Mouse (Mus musculus): ENCODE measurements around the gene Fam104a.

The Fam104a gene

DNA sequence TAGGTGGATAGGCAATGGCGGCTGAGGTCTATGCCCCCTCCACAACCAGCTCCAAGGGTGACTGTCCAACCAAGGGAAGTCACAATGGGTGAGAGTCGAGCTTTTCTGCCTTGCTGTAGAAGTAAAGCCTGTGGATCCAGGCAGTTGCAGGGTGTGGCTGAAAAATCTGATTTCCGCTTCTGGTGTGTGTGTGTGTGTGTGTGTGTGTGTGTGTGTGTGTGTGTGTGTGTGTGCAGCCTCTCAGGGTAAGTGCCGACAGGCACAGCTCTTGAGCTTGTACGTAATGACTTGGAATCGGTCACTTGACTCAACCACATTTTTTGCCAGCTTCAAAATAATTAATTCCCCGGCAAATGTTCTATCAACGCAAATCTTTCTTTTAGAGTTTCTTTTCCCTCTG, 52.7 kb downstream of the Fam104a start:
- no peak for DNase-seq (ENCODE audit: low spot score in 2 of 2)

DNA sequence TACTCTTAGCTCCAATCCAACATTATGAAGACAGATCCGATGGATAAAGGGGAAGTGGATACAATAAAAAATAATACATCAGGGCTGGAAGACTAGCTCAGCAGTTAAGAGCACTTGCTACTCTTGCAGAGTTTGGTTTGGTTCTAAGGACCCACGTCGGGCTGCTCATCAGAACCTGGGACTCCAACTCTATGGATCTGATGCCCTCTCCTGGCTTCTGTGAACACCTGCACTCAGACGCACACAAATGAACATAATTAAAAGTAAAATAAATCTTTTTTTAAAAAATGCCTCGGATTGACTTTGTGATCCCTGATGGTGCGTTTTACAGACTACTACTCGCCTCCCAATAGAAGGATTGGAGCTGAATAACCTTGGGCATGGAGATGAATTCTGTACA, 53.3 kb downstream of the Fam104a start:
- no peak for DNase-seq (ENCODE audit: low spot score in 2 of 2)

DNA sequence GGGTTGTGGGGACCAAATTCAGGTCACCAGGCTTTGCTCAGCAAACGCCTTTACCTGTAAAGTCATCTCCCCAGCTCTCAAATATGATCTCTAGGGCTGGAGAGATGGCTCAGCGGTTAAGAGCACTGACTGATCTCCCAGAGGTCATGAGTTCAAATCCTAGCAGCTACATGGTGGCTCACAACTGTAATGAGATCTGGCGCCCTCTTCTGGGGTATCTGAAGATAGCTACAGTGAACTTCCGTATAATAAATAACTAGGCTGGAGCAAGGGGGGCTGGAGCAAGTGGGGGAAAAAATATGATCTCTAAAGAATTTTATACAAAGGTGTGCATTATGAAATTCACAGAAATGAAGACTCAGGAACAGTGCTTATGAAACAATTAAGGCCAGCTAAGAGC, 56.2 kb downstream of the Fam104a start:
- DNase-seq (ENCODE audit: low spot score in 2 of 2), result no peak

DNA sequence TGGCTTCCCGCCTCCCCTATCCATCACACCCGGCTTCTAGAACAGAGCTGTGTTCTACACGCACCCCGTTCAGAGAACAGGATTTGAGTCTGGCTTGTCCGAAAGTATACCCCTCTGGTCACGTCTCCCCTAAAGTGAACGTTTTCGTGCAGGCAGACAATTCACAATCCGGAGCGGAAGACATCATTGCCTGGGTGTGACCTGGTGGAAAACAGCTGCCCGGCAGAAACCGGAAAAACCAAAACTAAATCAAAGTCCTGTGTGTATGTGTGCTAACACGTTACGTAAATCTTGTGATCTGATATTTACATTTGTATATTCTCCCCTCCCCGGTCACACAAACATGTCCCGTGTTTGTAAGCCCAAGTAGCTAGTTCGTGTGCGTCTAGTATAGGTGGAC, 58.5 kb downstream of the Fam104a start:
- DNase-seq (ENCODE audit: low spot score in 2 of 2), result no peak

DNA sequence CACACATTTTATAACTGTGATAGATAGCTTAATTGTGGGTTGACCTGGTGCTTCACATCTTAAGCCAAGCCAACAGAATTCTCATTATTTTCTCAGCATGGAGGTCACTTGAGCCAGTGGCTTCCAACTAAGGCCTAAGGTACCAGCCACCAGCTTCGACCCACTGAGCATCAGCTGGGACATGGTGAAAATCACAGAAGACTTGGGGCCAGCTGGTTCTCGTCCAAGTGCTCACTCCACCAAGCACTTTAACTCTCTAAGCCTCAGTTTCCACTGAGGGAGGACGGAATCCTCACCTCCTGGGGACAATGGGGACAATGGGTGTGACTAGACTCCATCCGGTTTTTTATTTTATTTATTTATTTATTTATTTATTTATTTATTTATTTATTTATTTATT, 61.9 kb downstream of the Fam104a start:
- no peak for DNase-seq (ENCODE audit: low spot score in 2 of 2)

DNA sequence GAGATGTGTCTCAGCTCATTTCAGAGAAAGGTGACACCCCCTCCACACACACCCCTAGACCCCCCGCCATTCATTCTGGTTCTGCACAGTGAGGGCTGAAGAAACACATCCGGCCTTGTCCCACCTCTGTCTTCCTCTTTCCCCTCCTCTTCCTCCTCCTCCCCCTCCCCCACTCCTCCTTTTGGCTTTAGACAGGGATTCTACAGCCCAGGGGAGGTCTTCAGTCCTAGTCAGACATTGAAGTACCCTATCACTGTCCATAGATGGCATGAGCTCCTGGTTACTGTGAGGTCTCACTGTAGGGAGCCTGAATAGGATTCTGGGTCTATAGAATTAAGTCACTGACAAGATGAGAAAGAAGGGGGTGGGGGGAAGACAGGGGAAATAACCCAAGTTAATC, 63.0 kb downstream of the Fam104a start:
- no peak for DNase-seq (ENCODE audit: low spot score in 2 of 2)

DNA sequence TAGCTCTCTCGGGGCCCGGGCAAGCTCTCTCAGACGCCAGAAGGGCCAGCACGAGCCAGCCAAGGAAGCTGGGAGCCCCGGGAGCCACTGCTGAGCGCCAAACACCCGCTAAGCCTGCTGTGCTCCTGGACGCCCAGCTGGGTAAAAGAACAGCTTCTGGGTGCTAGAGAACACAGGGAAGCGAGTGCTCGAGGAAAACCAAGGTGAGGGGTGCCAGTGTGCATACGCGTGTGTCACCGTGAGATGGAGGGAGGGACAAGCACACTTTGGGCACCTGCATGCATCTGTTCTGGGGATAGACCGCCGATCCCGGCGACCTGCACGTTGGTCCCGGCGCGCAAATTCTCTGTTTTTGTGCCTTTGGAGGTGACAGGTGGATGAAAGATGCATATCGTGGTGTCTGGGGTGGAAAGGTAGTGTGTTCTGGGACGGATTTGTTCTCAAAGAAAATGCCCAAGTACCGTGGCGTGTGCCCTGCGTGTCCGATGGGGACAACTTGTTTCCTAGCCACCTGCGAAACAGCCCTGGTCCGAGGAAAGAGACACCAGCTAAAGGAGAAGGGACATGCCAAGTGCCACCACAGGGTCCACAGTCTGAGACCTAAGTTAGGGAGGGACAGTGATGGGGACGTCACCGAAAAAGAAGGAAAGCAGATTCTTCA, 64.4 kb downstream of the Fam104a start:
- no peak for DNase-seq (ENCODE audit: low spot score in 2 of 2)

DNA sequence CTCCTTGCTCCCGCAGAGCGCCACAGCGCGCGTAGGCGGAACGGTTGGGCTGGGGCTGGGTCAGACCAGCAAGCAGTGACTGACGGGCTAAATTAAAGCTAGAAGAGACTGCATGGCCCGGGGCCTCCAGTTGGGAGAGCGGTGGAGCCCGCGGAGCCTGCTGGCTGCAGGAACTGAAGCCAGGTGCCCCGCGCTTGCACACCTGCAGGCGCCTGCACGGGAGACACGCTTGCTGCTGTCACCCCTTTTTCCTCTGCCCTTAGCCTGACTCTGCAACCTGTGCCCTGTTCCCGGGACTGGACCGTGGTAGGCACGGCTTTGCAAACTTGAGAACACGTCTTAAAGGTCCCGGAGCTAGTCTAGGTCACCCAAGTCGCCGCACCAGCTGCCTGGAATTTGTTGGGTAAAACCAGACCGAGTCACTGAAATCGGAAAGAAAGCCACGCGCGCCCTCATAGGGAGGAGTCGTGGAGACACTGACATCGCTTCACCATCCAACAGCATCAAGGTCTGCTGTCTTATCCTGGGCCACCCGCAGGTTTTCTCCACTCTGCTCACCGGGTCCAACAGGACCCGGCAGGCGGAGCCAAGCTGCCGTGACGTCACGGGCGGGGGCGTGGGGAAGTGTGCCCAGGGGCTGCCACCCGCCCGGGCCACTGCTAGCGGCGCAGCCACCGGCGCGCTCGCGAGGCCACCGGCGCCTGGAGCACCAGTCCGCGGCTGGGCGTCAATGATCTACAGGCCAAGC, 65.1 kb downstream of the Fam104a start, which contains the start of gene Sstr2:
Gene Sstr2, plus strand, starts transcription at position 671 of the 748 bp plus-strand sequence.
- peak in 1 of 2 experiments; percentile 60 for DNase-seq (ENCODE audit: low spot score in 2 of 2)

DNA sequence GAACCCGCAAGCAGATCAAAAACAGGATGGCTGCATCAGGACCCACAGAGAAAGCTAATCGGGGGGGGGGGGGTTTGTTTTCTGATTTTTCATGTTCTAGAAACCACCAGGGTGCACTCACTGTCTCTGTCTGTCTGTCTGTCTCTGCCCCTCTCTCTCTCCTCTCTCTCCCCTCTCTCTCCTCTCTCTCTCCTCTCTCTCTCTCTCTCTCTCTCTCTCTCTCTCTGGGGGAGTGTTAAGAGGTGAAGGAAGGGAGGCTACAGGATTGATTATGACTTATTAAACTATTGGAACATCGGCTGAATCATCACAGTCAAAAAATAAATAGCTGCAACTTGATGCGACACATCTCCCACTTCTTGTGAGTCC, 65.7 kb downstream of the Fam104a start:
- DNase-seq (ENCODE audit: low spot score in 2 of 2), result no peak

DNA sequence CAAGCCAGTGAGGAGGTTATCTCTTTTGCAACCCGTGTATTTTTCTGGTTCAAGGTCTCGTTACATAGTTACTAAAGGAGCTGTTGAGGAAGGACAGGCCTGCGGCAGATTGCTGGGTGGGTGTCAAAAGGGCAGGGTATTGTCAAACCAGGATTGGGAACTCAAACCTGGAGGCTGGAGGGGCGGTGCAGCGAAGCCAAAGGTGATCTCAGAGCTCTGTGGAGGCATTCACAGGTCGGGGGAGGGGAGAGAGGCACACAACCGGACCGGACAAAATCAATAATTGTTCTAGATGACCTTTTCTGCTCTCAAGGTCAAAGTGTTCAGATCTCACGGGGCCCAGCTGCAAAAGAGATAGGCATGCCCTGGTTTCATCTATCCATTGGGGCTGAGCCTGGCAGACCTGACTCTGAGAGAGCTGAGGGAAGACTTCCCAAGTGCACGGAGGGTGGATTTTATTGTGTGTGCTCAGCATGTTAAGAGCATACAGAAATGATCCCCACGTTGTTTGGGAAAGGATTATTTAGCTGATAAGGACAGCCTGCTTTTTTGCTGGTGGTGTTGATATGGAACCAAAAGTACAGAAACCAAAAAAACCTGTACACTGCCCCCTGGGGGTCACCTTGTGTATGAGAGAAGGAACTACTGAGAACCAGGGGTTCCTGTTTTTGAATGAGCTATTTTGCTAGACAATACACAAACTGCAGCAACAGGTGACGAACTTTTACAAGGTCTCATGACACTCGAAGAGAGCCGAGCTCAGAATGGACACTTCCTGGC, 66.6 kb downstream of the Fam104a start:
- peak in 1 of 2 experiments; percentile 77 for DNase-seq (ENCODE audit: low spot score in 2 of 2)

DNA sequence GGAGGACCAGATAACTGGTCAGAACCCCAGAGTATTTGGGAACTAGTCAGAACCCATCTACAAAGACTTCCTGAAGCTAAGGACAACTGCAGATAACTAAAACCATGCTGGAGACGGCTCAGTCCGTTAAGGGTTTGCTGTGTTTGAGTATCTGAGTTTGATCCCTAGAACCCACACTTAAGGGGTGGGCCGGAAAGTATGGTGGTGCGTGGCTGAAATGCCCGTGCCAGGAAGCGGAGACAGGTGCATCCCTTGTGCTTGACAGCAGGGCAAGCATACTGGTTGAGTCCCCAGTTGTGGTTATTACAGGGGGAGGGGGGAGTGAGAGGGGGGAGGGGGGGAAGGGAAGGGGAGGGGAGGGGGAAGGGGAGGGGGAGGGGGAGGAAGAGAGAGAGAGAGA, 69.5 kb downstream of the Fam104a start:
- DNase-seq (ENCODE audit: low spot score in 2 of 2), result no peak

DNA sequence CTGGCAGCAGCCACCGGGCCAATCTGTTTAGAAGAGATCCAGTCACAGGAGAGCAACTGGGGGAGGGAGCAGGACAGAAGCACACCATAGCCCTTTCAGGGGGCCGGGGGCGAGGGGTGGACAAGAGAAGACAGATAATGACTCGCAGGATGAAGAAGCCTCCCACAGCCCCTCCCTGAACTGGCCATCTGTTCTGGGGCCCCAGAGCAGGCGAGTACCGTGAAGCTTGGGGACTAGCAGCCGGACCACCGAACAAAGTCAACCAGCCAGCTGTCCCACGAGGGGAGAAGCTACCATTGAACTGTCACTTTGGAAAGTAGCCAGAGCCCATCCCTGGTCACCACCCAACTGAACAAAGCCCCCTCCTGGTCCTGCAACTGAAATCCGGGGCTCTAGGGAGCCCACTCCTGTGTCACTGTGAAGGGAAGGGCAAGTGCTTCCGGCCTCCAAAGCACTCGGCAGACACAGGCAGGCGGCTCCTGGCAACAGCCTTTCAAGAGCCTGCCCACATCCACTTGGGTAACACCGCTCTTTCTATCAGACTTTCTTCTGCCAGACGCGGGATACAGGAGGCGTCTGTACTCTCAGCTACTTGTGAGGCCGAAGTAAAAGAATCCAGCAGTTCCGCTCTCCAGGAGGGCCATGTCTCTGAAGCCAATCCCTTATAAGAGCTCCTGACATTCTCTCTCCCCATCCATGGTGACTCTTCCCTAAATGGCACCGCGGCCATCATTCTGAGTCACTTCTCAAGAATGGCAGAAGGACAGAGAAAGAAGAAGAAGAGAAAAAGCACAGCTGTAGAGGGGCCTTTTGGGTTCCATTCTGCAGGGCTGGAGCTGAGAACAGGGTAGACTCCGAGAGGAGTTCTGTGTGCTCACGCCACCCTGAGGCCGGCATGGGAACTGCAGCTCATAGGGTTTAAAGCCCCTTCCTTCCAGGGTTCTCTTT, 72.0 kb downstream of the Fam104a start:
- peak in 1 of 2 experiments; percentile 64 for DNase-seq (ENCODE audit: low spot score in 2 of 2)
